Mouse (Mus musculus) embryonic fibroblast, embryonic 13.5 days (primary cell): ENCODE results near the gene Prkag2.

Source experiments
- CTCF ChIP-seq: IDR thresholded peaks from 2 replicates; pipeline ENCODE4 v1.5.1; 2011; ENCODE audit warnings: mild to moderate bottlenecking, control low read depth, low read length, moderate library complexity, borderline replicate concordance; ENCODE audit not compliant: insufficient read depth
- POLR2A ChIP-seq: IDR thresholded peaks from 2 replicates; pipeline ENCODE4 v1.6.1; 2011; ENCODE audit warnings: low read depth, mild to moderate bottlenecking, control low read depth, low read length, moderate library complexity

DNA sequence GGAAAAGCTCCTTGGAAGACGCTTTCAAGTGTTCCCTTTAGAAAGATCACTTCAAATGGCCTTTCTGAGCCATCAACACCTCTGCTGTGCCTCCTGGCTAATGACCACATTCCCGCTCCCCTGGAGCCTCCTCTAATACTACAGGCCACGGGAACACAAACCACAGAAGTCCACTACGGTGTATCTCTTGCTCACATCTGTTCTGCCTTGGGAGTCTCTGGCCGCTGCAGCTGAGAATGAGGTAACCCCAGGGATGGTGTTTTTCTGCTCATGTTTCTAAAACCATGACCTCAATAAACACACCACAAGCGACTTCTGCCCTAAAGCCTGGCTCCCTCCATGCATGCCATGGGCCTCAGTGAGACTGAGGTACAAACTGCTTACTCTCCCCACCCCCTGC lies 227.2 kb downstream of the Prkag2 start:
- no peak for TF ChIP-seq POLR2A
- no peak for TF ChIP-seq CTCF
